Mouse (Mus musculus): Measurements from ENCODE around the gene Aspa. TPM values are rescaled to one million over a fixed set of nuclear protein-coding genes. Genes with fewer than 3 reads are reported as not detected.

Aspa gene
- 0.41 TPM for polyA plus RNA-seq (2017; shearing (Covaris generic))

GRCm38 (mm10) chr11:73329442-73329841 is at the start of gene Aspa, which contains the start of the genes Gm49340 and Spata22:
TSS of gene Aspa (minus strand) at chr11:73329596.
TSS of gene Gm49340 (plus strand) at chr11:73329741.
TSS of gene Spata22 (plus strand) at chr11:73329741.

GRCm38 (mm10) chr11:73370946-73371345 is 41.5 kb upstream of the Aspa start, which contains the start of gene Olfr376:
TSS of gene Olfr376 (plus strand) at chr11:73371246.

GRCm38 (mm10) chr11:73350483-73350882 is 21.1 kb upstream of the Aspa start, which contains the start of gene Olfr20:
TSS of gene Olfr20 (plus strand) at chr11:73350783.

GRCm38 (mm10) chr11:73267267-73267666 is 62.1 kb downstream of the Aspa start, which contains the start of gene Trpv3:
TSS of gene Trpv3 (plus strand) at chr11:73267388.

Other genes starting within 250 kb of the Aspa start
- gene Itgae, start 239.0 kb downstream of the Aspa start, polyA plus RNA-seq (2017; shearing (Covaris generic)) = 0.67 TPM
- 2.0 TPM for gene Haspin, start 191.3 kb downstream of the Aspa start, polyA plus RNA-seq (2017; shearing (Covaris generic))
- not detected for gene P2rx5, start 169.2 kb downstream of the Aspa start, polyA plus RNA-seq (2017; shearing (Covaris generic))
- gene Emc6, start 152.6 kb downstream of the Aspa start, polyA plus RNA-seq (2017; shearing (Covaris generic)) = 75.4 TPM
- 12.5 TPM for gene Tax1bp3, start 152.5 kb downstream of the Aspa start, polyA plus RNA-seq (2017; shearing (Covaris generic))
- 9.9 TPM for gene Ctns, start 130.6 kb downstream of the Aspa start, polyA plus RNA-seq (2017; shearing (Covaris generic))
- 4.3 TPM for gene Shpk, start 130.1 kb downstream of the Aspa start, polyA plus RNA-seq (2017; shearing (Covaris generic))
- not detected for gene Trpv1, start 95.3 kb downstream of the Aspa start, polyA plus RNA-seq (2017; shearing (Covaris generic))
- not detected for gene Trpv3, start 62.2 kb downstream of the Aspa start, polyA plus RNA-seq (2017; shearing (Covaris generic))
- gene Gm49340, start 145 bp upstream of the Aspa start, polyA plus RNA-seq (2017; shearing (Covaris generic)) = not detected
- not detected for gene Spata22, start 145 bp upstream of the Aspa start, polyA plus RNA-seq (2017; shearing (Covaris generic))
- not detected for gene Olfr20, start 21.2 kb upstream of the Aspa start, polyA plus RNA-seq (2017; shearing (Covaris generic))
- not detected for gene Olfr376, start 41.6 kb upstream of the Aspa start, polyA plus RNA-seq (2017; shearing (Covaris generic))
- not detected for gene Olfr1, start 70.0 kb upstream of the Aspa start, polyA plus RNA-seq (2017; shearing (Covaris generic))
- not detected for gene Olfr378, start 98.9 kb upstream of the Aspa start, polyA plus RNA-seq (2017; shearing (Covaris generic))
- not detected for gene Olfr380, start 127.9 kb upstream of the Aspa start, polyA plus RNA-seq (2017; shearing (Covaris generic))
- not detected for gene Olfr381, start 162.0 kb upstream of the Aspa start, polyA plus RNA-seq (2017; shearing (Covaris generic))
- gene Olfr382, start 187.6 kb upstream of the Aspa start, polyA plus RNA-seq (2017; shearing (Covaris generic)) = not detected

Measured in effector memory CD4-positive, alpha-beta T cell, adult 5 months (primary cell).